Mouse (Mus musculus): ENCODE measurements around the gene Bpnt1. TPM values are rescaled to one million over a fixed set of nuclear protein-coding genes. Genes with fewer than 3 reads are reported as not detected.

Gene Bpnt1
- polyA plus RNA-seq, 1 experiment from 2014 or later: 33.1 TPM

- Histone ChIP-seq H3K4me2 (ENCODE audit: low read depth, low read length, severe bottlenecking) (no peak overlapping the region), H3K36me3 (ENCODE audit: control insufficient read depth, insufficient read depth, low read length) (no peaks in the 10 kb centered on the region), H3K4me3 (ENCODE audit: low read depth, low read length) (no peak overlapping the region), H3K9ac (ENCODE audit: low read length) (no peak overlapping the region), H3K9me3 (ENCODE audit: control insufficient read depth, low read length) (no peaks in the 10 kb centered on the region), H3K27ac (ENCODE audit: low read depth, low read length) (no peak overlapping the region), H3K4me1 (replicated peaks; ENCODE audit: control insufficient read depth, insufficient read depth, low read length) (peaks cover 2% of the 10 kb centered on the region; the same call in 1 of the 2 replicates), H3K27me3 (ENCODE audit: control insufficient read depth, insufficient read depth, low read length) (no peaks in the 10 kb centered on the region)
- ATAC-seq (replicated peaks; ENCODE audit: low FRiP score) (no peak), DNase-seq (ENCODE audit: low spot score) (no peak)
- WGBS: 25% methylated on average over 3 of the region's 3 CpGs
These were observed 4.6 kb downstream of the Bpnt1 start for GRCm38 (mm10) chr1:185336535-185336934.

GRCm38 (mm10) chr1:185342441-185342840 lies 10.5 kb downstream of the Bpnt1 start:
- Histone ChIP-seq H3K27ac (ENCODE audit: low read depth, low read length) (no peak overlapping the region; the same call in 1 of the 2 replicates), H3K9me3 (ENCODE audit: control insufficient read depth, low read length) (no peaks in the 10 kb centered on the region), H3K9ac (ENCODE audit: low read length) (no peak overlapping the region), H3K4me3 (ENCODE audit: low read depth, low read length) (no peak overlapping the region), H3K27me3 (ENCODE audit: control insufficient read depth, insufficient read depth, low read length) (no peaks in the 10 kb centered on the region), H3K4me2 (ENCODE audit: low read depth, low read length, severe bottlenecking) (no peak overlapping the region), H3K36me3 (ENCODE audit: control insufficient read depth, insufficient read depth, low read length) (0 out of 2 replicates have a peak, but pooled peaks cover 2% of the 10 kb centered on the region), H3K4me1 (replicated peaks; ENCODE audit: control insufficient read depth, insufficient read depth, low read length) (no peaks in the 10 kb centered on the region)
- WGBS: 92% methylated on average over 4 of the region's 4 CpGs
- ATAC-seq (replicated peaks; ENCODE audit: low FRiP score) (no peak), DNase-seq (ENCODE audit: low spot score) (no peak)

- Histone ChIP-seq H3K27ac (ENCODE audit: low read depth, low read length) (no peak overlapping the region), H3K4me3 (ENCODE audit: low read depth, low read length) (no peak overlapping the region), H3K4me2 (ENCODE audit: low read depth, low read length, severe bottlenecking) (no peak overlapping the region), H3K4me1 (replicated peaks; ENCODE audit: control insufficient read depth, insufficient read depth, low read length) (no peaks in the 10 kb centered on the region), H3K36me3 (ENCODE audit: control insufficient read depth, insufficient read depth, low read length) (peaks cover 2% of the 10 kb centered on the region; the same call in 1 of the 2 replicates), H3K9ac (ENCODE audit: low read length) (no peak overlapping the region), H3K27me3 (ENCODE audit: control insufficient read depth, insufficient read depth, low read length) (no peaks in the 10 kb centered on the region), H3K9me3 (ENCODE audit: control insufficient read depth, low read length) (no peaks in the 10 kb centered on the region)
- 85% methylated on average over 8 of the region's 8 CpGs for WGBS
- ATAC-seq (replicated peaks; ENCODE audit: low FRiP score) (no peak), DNase-seq (ENCODE audit: low spot score) (no peak)
These were observed 11.5 kb downstream of the Bpnt1 start for GRCm38 (mm10) chr1:185343422-185343821.

- Histone ChIP-seq H3K4me2 (ENCODE audit: low read depth, low read length, severe bottlenecking) (no peak overlapping the region), H3K27ac (ENCODE audit: low read depth, low read length) (no peak overlapping the region), H3K36me3 (ENCODE audit: control insufficient read depth, insufficient read depth, low read length) (peaks cover 2% of the 10 kb centered on the region; the same call in 1 of the 2 replicates), H3K9ac (ENCODE audit: low read length) (no peak overlapping the region), H3K27me3 (ENCODE audit: control insufficient read depth, insufficient read depth, low read length) (no peaks in the 10 kb centered on the region), H3K4me3 (ENCODE audit: low read depth, low read length) (no peak overlapping the region), H3K4me1 (replicated peaks; ENCODE audit: control insufficient read depth, insufficient read depth, low read length) (no peaks in the 10 kb centered on the region), H3K9me3 (ENCODE audit: control insufficient read depth, low read length) (no peaks in the 10 kb centered on the region)
- no peak for DNase-seq (ENCODE audit: low spot score)
- ATAC-seq (replicated peaks; ENCODE audit: low FRiP score): no peak
- WGBS: 77% methylated on average over 10 of the region's 10 CpGs
These were observed 14.2 kb downstream of the Bpnt1 start for GRCm38 (mm10) chr1:185346188-185346587.

- no peak overlapping the region for H3K9ac ChIP-seq (ENCODE audit: low read length)
- H3K36me3 ChIP-seq (ENCODE audit: control insufficient read depth, insufficient read depth, low read length): no peaks in the 10 kb centered on the region; the same call in 1 of the 2 replicates
- WGBS: 91% methylated on average over 14 of the region's 14 CpGs
- DNase-seq (ENCODE audit: low spot score): no peak
- H3K4me2 ChIP-seq (ENCODE audit: low read depth, low read length, severe bottlenecking): no peak overlapping the region
- no peak overlapping the region for H3K27ac ChIP-seq (ENCODE audit: low read depth, low read length)
- ATAC-seq (replicated peaks; ENCODE audit: low FRiP score): no peak
- no peaks in the 10 kb centered on the region for H3K4me1 ChIP-seq (replicated peaks; ENCODE audit: control insufficient read depth, insufficient read depth, low read length)
- no peaks in the 10 kb centered on the region for H3K27me3 ChIP-seq (ENCODE audit: control insufficient read depth, insufficient read depth, low read length)
- no peak overlapping the region for H3K4me3 ChIP-seq (ENCODE audit: low read depth, low read length)
- H3K9me3 ChIP-seq (ENCODE audit: control insufficient read depth, low read length): no peaks in the 10 kb centered on the region
These were observed 17.8 kb downstream of the Bpnt1 start for GRCm38 (mm10) chr1:185349741-185350140.

- Histone ChIP-seq H3K4me1 (replicated peaks; ENCODE audit: control insufficient read depth, insufficient read depth, low read length) (no peaks in the 10 kb centered on the region), H3K4me3 (ENCODE audit: low read depth, low read length) (no peak overlapping the region), H3K27me3 (ENCODE audit: control insufficient read depth, insufficient read depth, low read length) (no peaks in the 10 kb centered on the region), H3K4me2 (ENCODE audit: low read depth, low read length, severe bottlenecking) (no peak overlapping the region), H3K36me3 (ENCODE audit: control insufficient read depth, insufficient read depth, low read length) (no peaks in the 10 kb centered on the region; the same call in 1 of the 2 replicates), H3K9ac (ENCODE audit: low read length) (no peak overlapping the region), H3K9me3 (ENCODE audit: control insufficient read depth, low read length) (no peaks in the 10 kb centered on the region), H3K27ac (ENCODE audit: low read depth, low read length) (no peak overlapping the region)
- 96% methylated on average over 4 of the region's 4 CpGs for WGBS
- no peak for DNase-seq (ENCODE audit: low spot score)
- no peak for ATAC-seq (replicated peaks; ENCODE audit: low FRiP score)
These were observed 18.7 kb downstream of the Bpnt1 start for GRCm38 (mm10) chr1:185350611-185351010.

- DNase-seq (ENCODE audit: low spot score) (no peak), ATAC-seq (replicated peaks; ENCODE audit: low FRiP score) (no peak)
- no peak overlapping the region for H3K9ac ChIP-seq (ENCODE audit: low read length)
- H3K4me3 ChIP-seq (ENCODE audit: low read depth, low read length): no peak overlapping the region
- H3K36me3 ChIP-seq (ENCODE audit: control insufficient read depth, insufficient read depth, low read length): no peaks in the 10 kb centered on the region; the same call in 1 of the 2 replicates
- no peak overlapping the region for H3K27ac ChIP-seq (ENCODE audit: low read depth, low read length)
- H3K9me3 ChIP-seq (ENCODE audit: control insufficient read depth, low read length): no peaks in the 10 kb centered on the region
- no peaks in the 10 kb centered on the region for H3K4me1 ChIP-seq (replicated peaks; ENCODE audit: control insufficient read depth, insufficient read depth, low read length)
- no peaks in the 10 kb centered on the region for H3K27me3 ChIP-seq (ENCODE audit: control insufficient read depth, insufficient read depth, low read length)
- 92% methylated on average over 12 of the region's 12 CpGs for WGBS
- H3K4me2 ChIP-seq (ENCODE audit: low read depth, low read length, severe bottlenecking): no peak overlapping the region
These were observed 20.2 kb downstream of the Bpnt1 start for GRCm38 (mm10) chr1:185352151-185352550.

- no peak overlapping the region for H3K4me3 ChIP-seq (ENCODE audit: low read depth, low read length)
- H3K9ac ChIP-seq (ENCODE audit: low read length): no peak overlapping the region
- no peak for DNase-seq (ENCODE audit: low spot score)
- no peak for ATAC-seq (replicated peaks; ENCODE audit: low FRiP score)
- no peak overlapping the region for H3K4me2 ChIP-seq (ENCODE audit: low read depth, low read length, severe bottlenecking)
- 93% methylated on average over 8 of the region's 8 CpGs for WGBS
- H3K4me1 ChIP-seq (replicated peaks; ENCODE audit: control insufficient read depth, insufficient read depth, low read length): no peaks in the 10 kb centered on the region
- H3K27me3 ChIP-seq (ENCODE audit: control insufficient read depth, insufficient read depth, low read length): no peaks in the 10 kb centered on the region
- H3K36me3 ChIP-seq (ENCODE audit: control insufficient read depth, insufficient read depth, low read length): no peaks in the 10 kb centered on the region; the same call in 1 of the 2 replicates
- no peak overlapping the region for H3K27ac ChIP-seq (ENCODE audit: low read depth, low read length)
- no peaks in the 10 kb centered on the region for H3K9me3 ChIP-seq (ENCODE audit: control insufficient read depth, low read length)
These were observed 21.4 kb downstream of the Bpnt1 start for GRCm38 (mm10) chr1:185353351-185353750.

- no peaks in the 10 kb centered on the region; the same call in 1 of the 2 replicates for H3K36me3 ChIP-seq (ENCODE audit: control insufficient read depth, insufficient read depth, low read length)
- 87% methylated on average over 4 of the region's 4 CpGs for WGBS
- no peak overlapping the region for H3K27ac ChIP-seq (ENCODE audit: low read depth, low read length)
These were observed 22.8 kb downstream of the Bpnt1 start for GRCm38 (mm10) chr1:185354731-185355130.

More at GRCm38 (mm10) chr1:185354731-185355130, 22.8 kb downstream of the Bpnt1 start:
- no peak overlapping the region for H3K4me3 ChIP-seq (ENCODE audit: low read depth, low read length)
- no peaks in the 10 kb centered on the region for H3K9me3 ChIP-seq (ENCODE audit: control insufficient read depth, low read length)
- H3K9ac ChIP-seq (ENCODE audit: low read length): no peak overlapping the region
- no peak for ATAC-seq (replicated peaks; ENCODE audit: low FRiP score)
- no peak overlapping the region for H3K4me2 ChIP-seq (ENCODE audit: low read depth, low read length, severe bottlenecking)
- DNase-seq (ENCODE audit: low spot score): no peak
- no peaks in the 10 kb centered on the region for H3K4me1 ChIP-seq (replicated peaks; ENCODE audit: control insufficient read depth, insufficient read depth, low read length)
- no peaks in the 10 kb centered on the region for H3K27me3 ChIP-seq (ENCODE audit: control insufficient read depth, insufficient read depth, low read length)
